Mouse (Mus musculus): ENCODE measurements at regions not wholly inside any gene's neighbourhood (a gene's known extent, or its start where the extent isn't known, plus 50 kb on each side); places are given as distances from the start of the nearest gene placed in this dataset.

- no peak overlapping the region for H3K27ac ChIP-seq
- no peak for ATAC-seq (ENCODE audit: borderline replicate concordance, extremely low read depth, low FRiP score, low TSS enrichment)
- no peak overlapping the region for H3K4me2 ChIP-seq
- no peaks in the 10 kb centered on the region for H3K36me3 ChIP-seq
- no peak overlapping the region for H3K9ac ChIP-seq
- no peaks in the 10 kb centered on the region for H3K9me3 ChIP-seq
- H3K4me3 ChIP-seq = no peak overlapping the region
- H3K27me3 ChIP-seq = no peaks in the 10 kb centered on the region
- WGBS = 6% methylated on average over 1 of the region's 1 CpGs
- no peaks in the 10 kb centered on the region for H3K4me1 ChIP-seq
Measured at GRCm38 (mm10) chr4:131132201-131132600, 188.0 kb downstream of the Matn1 start.

- Histone ChIP-seq H3K27ac (no peak overlapping the region), H3K27me3 (no peaks in the 10 kb centered on the region), H3K4me2 (no peak overlapping the region), H3K36me3 (no peaks in the 10 kb centered on the region), H3K4me3 (no peak overlapping the region), H3K9me3 (no peaks in the 10 kb centered on the region), H3K4me1 (no peaks in the 10 kb centered on the region), H3K9ac (no peak overlapping the region)
- no peak for ATAC-seq (ENCODE audit: borderline replicate concordance, extremely low read depth, low FRiP score, low TSS enrichment)
- WGBS = 54% methylated on average over 9 of the region's 9 CpGs
Measured at GRCm38 (mm10) chr4:131132781-131133180, 188.6 kb downstream of the Matn1 start.

- Histone ChIP-seq H3K4me1 (no peaks in the 10 kb centered on the region), H3K36me3 (no peaks in the 10 kb centered on the region), H3K27ac (no peak overlapping the region), H3K9ac (no peak overlapping the region), H3K9me3 (no peaks in the 10 kb centered on the region), H3K27me3 (no peaks in the 10 kb centered on the region), H3K4me2 (no peak overlapping the region), H3K4me3 (no peak overlapping the region)
- 77% methylated on average over 4 of the region's 4 CpGs for WGBS
- ATAC-seq (ENCODE audit: borderline replicate concordance, extremely low read depth, low FRiP score, low TSS enrichment) = no peak
Measured at GRCm38 (mm10) chr4:131135841-131136240, 191.7 kb downstream of the Matn1 start.

GRCm38 (mm10) chr4:131138891-131139290, 194.7 kb downstream of the Matn1 start:
- WGBS = 78% methylated on average over 13 of the region's 13 CpGs
- Histone ChIP-seq H3K9ac (no peak overlapping the region), H3K36me3 (no peaks in the 10 kb centered on the region), H3K9me3 (no peaks in the 10 kb centered on the region), H3K27ac (no peak overlapping the region), H3K4me3 (no peak overlapping the region), H3K4me2 (no peak overlapping the region), H3K4me1 (no peaks in the 10 kb centered on the region), H3K27me3 (no peaks in the 10 kb centered on the region)
- no peak for ATAC-seq (ENCODE audit: borderline replicate concordance, extremely low read depth, low FRiP score, low TSS enrichment)

- H3K27me3 ChIP-seq = no peaks in the 10 kb centered on the region
- no peak overlapping the region for H3K4me2 ChIP-seq
- WGBS = 70% methylated on average over 17 of the region's 17 CpGs
- no peaks in the 10 kb centered on the region for H3K36me3 ChIP-seq
- H3K9me3 ChIP-seq = no peaks in the 10 kb centered on the region; the same call in 1 of the 2 replicates
- H3K27ac ChIP-seq = no peak overlapping the region
- H3K4me1 ChIP-seq = no peaks in the 10 kb centered on the region
- no peak for ATAC-seq (ENCODE audit: borderline replicate concordance, extremely low read depth, low FRiP score, low TSS enrichment)
- no peak overlapping the region for H3K4me3 ChIP-seq
- no peak overlapping the region for H3K9ac ChIP-seq
Measured at GRCm38 (mm10) chr4:131141890-131142465, 197.8 kb downstream of the Matn1 start.

- Histone ChIP-seq H3K27me3 (peaks cover 3% of the 10 kb centered on the region; the same call in 1 of the 2 replicates), H3K27ac (no peak overlapping the region), H3K4me3 (no peak overlapping the region), H3K4me1 (no peaks in the 10 kb centered on the region), H3K9me3 (no peaks in the 10 kb centered on the region; the same call in 1 of the 2 replicates), H3K36me3 (no peaks in the 10 kb centered on the region), H3K4me2 (no peak overlapping the region), H3K9ac (no peak overlapping the region)
- no peak for ATAC-seq (ENCODE audit: borderline replicate concordance, extremely low read depth, low FRiP score, low TSS enrichment)
- WGBS = 51% methylated on average over 1 of the region's 1 CpGs
Measured at GRCm38 (mm10) chr4:131145507-131145906, 201.3 kb downstream of the Matn1 start.

- Histone ChIP-seq H3K9me3 (no peaks in the 10 kb centered on the region; the same call in 1 of the 2 replicates), H3K27ac (no peak overlapping the region), H3K27me3 (peaks cover 3% of the 10 kb centered on the region; the same call in 1 of the 2 replicates)
Measured at GRCm38 (mm10) chr4:131148042-131148747, 204.0 kb downstream of the Matn1 start.

GRCm38 (mm10) chr4:131149466-131149865, 205.3 kb downstream of the Matn1 start:
- Histone ChIP-seq H3K4me2 (no peak overlapping the region), H3K9ac (no peak overlapping the region), H3K4me3 (no peak overlapping the region), H3K4me1 (no peaks in the 10 kb centered on the region), H3K36me3 (no peaks in the 10 kb centered on the region), H3K27me3 (peaks cover 3% of the 10 kb centered on the region; the same call in 1 of the 2 replicates), H3K9me3 (no peaks in the 10 kb centered on the region; the same call in 1 of the 2 replicates), H3K27ac (no peak overlapping the region)
- WGBS = 76% methylated on average over 5 of the region's 5 CpGs
- no peak for ATAC-seq (ENCODE audit: borderline replicate concordance, extremely low read depth, low FRiP score, low TSS enrichment)

More at GRCm38 (mm10) chr4:131148042-131148747, 204.0 kb downstream of the Matn1 start:
- ATAC-seq (ENCODE audit: borderline replicate concordance, extremely low read depth, low FRiP score, low TSS enrichment) = no peak
- Histone ChIP-seq H3K36me3 (no peaks in the 10 kb centered on the region), H3K4me3 (no peak overlapping the region), H3K4me1 (no peaks in the 10 kb centered on the region), H3K9ac (no peak overlapping the region), H3K4me2 (no peak overlapping the region)
- 50% methylated on average over 16 of the region's 16 CpGs for WGBS

- ATAC-seq (ENCODE audit: borderline replicate concordance, extremely low read depth, low FRiP score, low TSS enrichment) = no peak
- Histone ChIP-seq H3K4me2 (no peak overlapping the region), H3K9me3 (no peaks in the 10 kb centered on the region), H3K9ac (no peak overlapping the region), H3K27ac (no peak overlapping the region), H3K36me3 (no peaks in the 10 kb centered on the region), H3K4me3 (no peak overlapping the region), H3K4me1 (peaks cover 6% of the 10 kb centered on the region; the same call in 1 of the 2 replicates), H3K27me3 (no peaks in the 10 kb centered on the region)
- 31% methylated on average over 5 of the region's 5 CpGs for WGBS
Measured at GRCm38 (mm10) chr4:131159712-131160111, 215.5 kb downstream of the Matn1 start.

- Histone ChIP-seq H3K36me3 (no peaks in the 10 kb centered on the region), H3K9ac (no peak overlapping the region), H3K9me3 (no peaks in the 10 kb centered on the region), H3K4me1 (peaks cover 6% of the 10 kb centered on the region; the same call in 1 of the 2 replicates), H3K4me2 (no peak overlapping the region), H3K27ac (no peak overlapping the region), H3K4me3 (no peak overlapping the region), H3K27me3 (no peaks in the 10 kb centered on the region)
- WGBS = 29% methylated on average over 5 of the region's 5 CpGs
- ATAC-seq (ENCODE audit: borderline replicate concordance, extremely low read depth, low FRiP score, low TSS enrichment) = no peak
Measured at GRCm38 (mm10) chr4:131160135-131160534, 215.9 kb downstream of the Matn1 start.

- Histone ChIP-seq H3K4me1 (peaks cover 6% of the 10 kb centered on the region; the same call in 1 of the 2 replicates), H3K9me3 (no peaks in the 10 kb centered on the region), H3K27ac (no peak overlapping the region), H3K27me3 (no peaks in the 10 kb centered on the region), H3K4me3 (no peak overlapping the region), H3K36me3 (no peaks in the 10 kb centered on the region), H3K9ac (no peak overlapping the region), H3K4me2 (no peak overlapping the region)
- 55% methylated on average over 9 of the region's 9 CpGs for WGBS
- no peak for ATAC-seq (ENCODE audit: borderline replicate concordance, extremely low read depth, low FRiP score, low TSS enrichment)
Measured at GRCm38 (mm10) chr4:131161501-131161900, 217.3 kb downstream of the Matn1 start.

- H3K4me3 ChIP-seq = no peak overlapping the region
- no peak overlapping the region for H3K9ac ChIP-seq
- H3K4me2 ChIP-seq = no peak overlapping the region
- H3K9me3 ChIP-seq = no peaks in the 10 kb centered on the region
- no peaks in the 10 kb centered on the region for H3K27me3 ChIP-seq
- WGBS = 40% methylated on average over 7 of the region's 7 CpGs
- H3K4me1 ChIP-seq = peaks cover 6% of the 10 kb centered on the region; the same call in 1 of the 2 replicates
- no peaks in the 10 kb centered on the region for H3K36me3 ChIP-seq
- no peak for ATAC-seq (ENCODE audit: borderline replicate concordance, extremely low read depth, low FRiP score, low TSS enrichment)
- no peak overlapping the region for H3K27ac ChIP-seq
Measured at GRCm38 (mm10) chr4:131163782-131164315, 219.7 kb downstream of the Matn1 start.
